Mouse (Mus musculus): ENCODE results near the gene Rln1. TPM values are rescaled to one million over a fixed set of nuclear protein-coding genes. Genes with fewer than 3 reads are reported as not detected.

The Rln1 gene
- total RNA-seq (2014; rRNA removed), result 4.5 and 5.8 TPM in 2 replicates
- polyA plus RNA-seq (2015; fragmentation: Nextera tagmentation; extraction: Ambion mirVana), result 6.9 and 7.2 TPM in 2 replicates

- Histone ChIP-seq H3K4me1 (ENCODE audit: insufficient read depth, low read length) (no peaks in the 10 kb centered on the region), H3K27me3 (ENCODE audit: insufficient read depth, low read length) (no peaks in the 10 kb centered on the region), H3K27ac (ENCODE audit: low read depth, low read length) (peak within 1 kb of the TSS; percentile 47), H3K36me3 (ENCODE audit: insufficient read depth, low read length) (no peaks in the 10 kb centered on the region), H3K9ac (replicated peaks; ENCODE audit: low read length, poor library complexity, severe bottlenecking) (peak within 1 kb of the TSS; percentile 74), H3K4me3 (ENCODE audit: low read depth, low read length) (peak within 1 kb of the TSS; percentile 42), H3K4me2 (ENCODE audit: low read depth, low read length, poor library complexity, severe bottlenecking) (peak within 1 kb of the TSS; percentile 75), H3K9me3 (ENCODE audit: low read length) (no peaks in the 10 kb centered on the region)
- WGBS, result 1% methylated on average over 23 of the region's 23 CpGs
- no peak for TF ChIP-seq CTCF (IDR thresholded peaks at IDR 0.05)
- DNase-seq (ENCODE audit: low spot score) (peak; percentile 76), ATAC-seq (ENCODE audit: low FRiP score) (peak; percentile 91)
Observed at GRCm38 (mm10) chr19:29334068-29334745, at the start of gene Rln1. TSS of gene Rln1 (minus strand) at chr19:29334670.

- no peaks in the 10 kb centered on the region for H3K4me1 ChIP-seq (ENCODE audit: insufficient read depth, low read length)
- no peak for TF ChIP-seq CTCF (IDR thresholded peaks at IDR 0.05)
- H3K4me2 ChIP-seq (ENCODE audit: low read depth, low read length, poor library complexity, severe bottlenecking), result no peak overlapping the region
- no peak overlapping the region for H3K27ac ChIP-seq (ENCODE audit: low read depth, low read length)
- no peaks in the 10 kb centered on the region for H3K36me3 ChIP-seq (ENCODE audit: insufficient read depth, low read length)
- ATAC-seq (ENCODE audit: low FRiP score) (no peak), DNase-seq (ENCODE audit: low spot score) (no peak)
- WGBS, result 95% methylated on average over 5 of the region's 5 CpGs
- no peaks in the 10 kb centered on the region for H3K27me3 ChIP-seq (ENCODE audit: insufficient read depth, low read length)
- no peaks in the 10 kb centered on the region for H3K9me3 ChIP-seq (ENCODE audit: low read length)
- H3K9ac ChIP-seq (replicated peaks; ENCODE audit: low read length, poor library complexity, severe bottlenecking), result no peak overlapping the region
- H3K4me3 ChIP-seq (ENCODE audit: low read depth, low read length), result no peak overlapping the region
Observed at GRCm38 (mm10) chr19:29383368-29383767, 48.9 kb upstream of the Rln1 start.

GRCm38 (mm10) chr19:29379839-29380603, 45.6 kb upstream of the Rln1 start:
- Histone ChIP-seq H3K4me2 (ENCODE audit: low read depth, low read length, poor library complexity, severe bottlenecking) (no peak overlapping the region), H3K27me3 (ENCODE audit: insufficient read depth, low read length) (no peaks in the 10 kb centered on the region), H3K9ac (replicated peaks; ENCODE audit: low read length, poor library complexity, severe bottlenecking) (no peak overlapping the region), H3K4me1 (ENCODE audit: insufficient read depth, low read length) (no peaks in the 10 kb centered on the region), H3K27ac (ENCODE audit: low read depth, low read length) (no peak overlapping the region), H3K9me3 (ENCODE audit: low read length) (no peaks in the 10 kb centered on the region), H3K36me3 (ENCODE audit: insufficient read depth, low read length) (no peaks in the 10 kb centered on the region), H3K4me3 (ENCODE audit: low read depth, low read length) (no peak overlapping the region)
- DNase-seq (ENCODE audit: low spot score), result no peak
- TF ChIP-seq CTCF (IDR thresholded peaks at IDR 0.05), result no peak
- WGBS, result 90% methylated on average over 14 of the region's 14 CpGs
- no peak for ATAC-seq (ENCODE audit: low FRiP score)

GRCm38 (mm10) chr19:29376382-29376781, 41.9 kb upstream of the Rln1 start:
- 76% methylated on average over 3 of the region's 3 CpGs for WGBS
- Histone ChIP-seq H3K36me3 (ENCODE audit: insufficient read depth, low read length) (no peaks in the 10 kb centered on the region), H3K9ac (replicated peaks; ENCODE audit: low read length, poor library complexity, severe bottlenecking) (no peak overlapping the region), H3K4me1 (ENCODE audit: insufficient read depth, low read length) (no peaks in the 10 kb centered on the region), H3K4me3 (ENCODE audit: low read depth, low read length) (no peak overlapping the region), H3K4me2 (ENCODE audit: low read depth, low read length, poor library complexity, severe bottlenecking) (no peak overlapping the region), H3K27ac (ENCODE audit: low read depth, low read length) (no peak overlapping the region), H3K9me3 (ENCODE audit: low read length) (no peaks in the 10 kb centered on the region), H3K27me3 (ENCODE audit: insufficient read depth, low read length) (no peaks in the 10 kb centered on the region)
- no peak for TF ChIP-seq CTCF (IDR thresholded peaks at IDR 0.05)
- DNase-seq (ENCODE audit: low spot score), result no peak
- no peak for ATAC-seq (ENCODE audit: low FRiP score)

- Histone ChIP-seq H3K4me1 (ENCODE audit: insufficient read depth, low read length) (no peaks in the 10 kb centered on the region), H3K27me3 (ENCODE audit: insufficient read depth, low read length) (no peaks in the 10 kb centered on the region), H3K36me3 (ENCODE audit: insufficient read depth, low read length) (no peaks in the 10 kb centered on the region), H3K4me3 (ENCODE audit: low read depth, low read length) (no peak overlapping the region), H3K9me3 (ENCODE audit: low read length) (no peaks in the 10 kb centered on the region), H3K4me2 (ENCODE audit: low read depth, low read length, poor library complexity, severe bottlenecking) (no peak overlapping the region), H3K9ac (replicated peaks; ENCODE audit: low read length, poor library complexity, severe bottlenecking) (no peak overlapping the region), H3K27ac (ENCODE audit: low read depth, low read length) (no peak overlapping the region)
- TF ChIP-seq CTCF (IDR thresholded peaks at IDR 0.05), result no peak
- 93% methylated on average over 9 of the region's 9 CpGs for WGBS
- DNase-seq (ENCODE audit: low spot score), result no peak
- no peak for ATAC-seq (ENCODE audit: low FRiP score)
Observed at GRCm38 (mm10) chr19:29374947-29375346, 40.5 kb upstream of the Rln1 start.

GRCm38 (mm10) chr19:29373438-29373837, 39.0 kb upstream of the Rln1 start:
- Histone ChIP-seq H3K27me3 (ENCODE audit: insufficient read depth, low read length) (no peaks in the 10 kb centered on the region), H3K9me3 (ENCODE audit: low read length) (no peaks in the 10 kb centered on the region), H3K9ac (replicated peaks; ENCODE audit: low read length, poor library complexity, severe bottlenecking) (0 out of 2 replicates have a peak overlapping the region, but pooled peaks have one; percentile 4), H3K4me2 (ENCODE audit: low read depth, low read length, poor library complexity, severe bottlenecking) (peak overlapping the region; percentile 45), H3K36me3 (ENCODE audit: insufficient read depth, low read length) (no peaks in the 10 kb centered on the region), H3K27ac (ENCODE audit: low read depth, low read length) (no peak overlapping the region), H3K4me3 (ENCODE audit: low read depth, low read length) (peak overlapping the region; percentile 25), H3K4me1 (ENCODE audit: insufficient read depth, low read length) (no peaks in the 10 kb centered on the region)
- no peak for ATAC-seq (ENCODE audit: low FRiP score)
- DNase-seq (ENCODE audit: low spot score), result no peak
- TF ChIP-seq CTCF (IDR thresholded peaks at IDR 0.05), result no peak
- 42% methylated on average over 11 of the region's 11 CpGs for WGBS
